Mouse (Mus musculus) E14TG2a.4 (cell line): ENCODE data around the gene Slc13a4.

Experiments used
- CTCF ChIP-seq: conservative IDR thresholded peaks from 2 replicates; pipeline ENCODE4 v1.5.1; 2014; ENCODE audit warnings: low read length
- POU5F1 ChIP-seq: IDR thresholded peaks from 2 replicates; pipeline ENCODE4 v1.6.1; 2014; ENCODE audit warnings: low read length, borderline replicate concordance

DNA sequence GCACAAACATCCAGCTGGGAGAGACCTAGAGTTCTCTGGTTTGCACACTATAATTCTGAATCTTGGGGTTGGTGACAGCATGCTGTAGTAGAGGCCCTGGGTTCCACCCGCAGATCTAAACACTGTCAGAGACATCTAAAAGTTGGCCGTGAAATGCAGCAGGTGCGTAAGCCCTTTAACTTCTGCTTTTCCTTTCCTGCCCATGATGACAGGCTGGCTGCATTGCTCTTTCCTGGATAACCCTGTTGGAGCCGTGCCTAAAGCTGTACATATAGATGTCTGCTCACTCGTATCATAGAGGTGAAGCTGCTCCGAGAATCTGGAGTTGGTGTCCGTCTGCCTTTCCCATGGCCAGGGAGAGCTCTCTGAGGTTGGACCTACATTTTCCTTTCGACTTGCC lies 44.9 kb upstream of the Slc13a4 start:
- TF ChIP-seq CTCF (no peak), POU5F1 (no peak)
